Mouse (Mus musculus) midbrain, postnatal 0 days (tissue): ENCODE results near the gene Fen1. TPM values are rescaled to one million over a fixed set of nuclear protein-coding genes. Genes with fewer than 3 reads are reported as not detected.

Source experiments
- ATAC-seq: fragments of 200-750 bp; cut with Nextera tagmentation; 2 replicates; pipeline ENCODE4 v1.8.0; 2017; ENCODE audit warnings: moderate number of reproducible peaks, mild to moderate bottlenecking, moderate TSS enrichment, moderate library complexity; ENCODE audit not compliant: low FRiP score
- DNase-seq: peaks from one replicate; pipeline ENCODE4 v3.0.0-alpha.2; 2015; ENCODE audit warnings: low spot score
- H3K27ac ChIP-seq: fragments of 300-500 bp; sonication (generic); 2 replicates; pipeline ENCODE4 v1.5.1; 2014; ENCODE audit warnings: low read depth, mild to moderate bottlenecking, low read length, mixed read lengths
- H3K27me3 ChIP-seq: fragments of 300-500 bp; sonication (generic); 2 replicates; pipeline ENCODE4 v1.6.1; 2014; ENCODE audit warnings: low read length, control low read depth, mixed read lengths; ENCODE audit not compliant: insufficient read depth
- H3K36me3 ChIP-seq: fragments of 300-500 bp; sonication (generic); 2 replicates; pipeline ENCODE4 v1.6.1; 2014; ENCODE audit warnings: low read length, control low read depth, mixed read lengths; ENCODE audit not compliant: insufficient read depth
- H3K4me1 ChIP-seq: fragments of 300-500 bp; sonication (generic); 2 replicates; pipeline ENCODE4 v1.6.1; 2014; ENCODE audit warnings: mild to moderate bottlenecking, control low read depth, antibody characterized with exemption, low read length, mixed read lengths; ENCODE audit not compliant: insufficient read depth
- H3K4me2 ChIP-seq: fragments of 300-500 bp; sonication (generic); 2 replicates; pipeline ENCODE4 v1.6.1; 2014; ENCODE audit warnings: low read depth, mild to moderate bottlenecking, low read length, mixed read lengths; ENCODE audit not compliant: poor library complexity, severe bottlenecking
- H3K4me3 ChIP-seq: fragments of 300-500 bp; sonication (generic); 2 replicates; pipeline ENCODE4 v1.5.1; 2014; ENCODE audit warnings: low read depth, mild to moderate bottlenecking, low read length, moderate library complexity
- H3K9ac ChIP-seq: fragments of 300-500 bp; sonication (generic); replicated peaks from 2 replicates; pipeline ENCODE4 v1.6.1; 2014; ENCODE audit warnings: mild to moderate bottlenecking, low read length, moderate library complexity, mixed read lengths; ENCODE audit not compliant: poor library complexity, severe bottlenecking
- H3K9me3 ChIP-seq: fragments of 300-500 bp; sonication (generic); 2 replicates; pipeline ENCODE4 v1.6.1; 2016; ENCODE audit warnings: low read length, control low read depth
- CTCF ChIP-seq: IDR thresholded peaks from 2 replicates; pipeline ENCODE4 v1.5.1; 2016; ENCODE audit warnings: antibody characterized with exemption, mild to moderate bottlenecking
- WGBS: fragments of 180-500 bp; shearing (Covaris S2); extraction: QIAGEN DNeasy Blood & Tissue Kit; methylation state at CpG from one replicate; pipeline ENCODE4 v1.1.7; 2014; 5-methylcytosine and 5-hydroxymethylcytosine counted together
- polyA plus RNA-seq: library from polyadenylated mRNA; unstranded; fragments of >200 nt; fragmentation: Nextera tagmentation; extraction: Ambion mirVana; gene quantifications from 2 replicates; pipeline ENCODE4 v1.2.1, GENCODE M21; 2015
- total RNA-seq: library from RNA; depleted of rRNA; stranded (reverse); fragments of >200 nt; gene quantifications from 2 replicates; pipeline ENCODE4 v1.2.3, GENCODE M21; 2014

Fen1 gene
- total and polyA plus RNA-seq, 2 experiments from 2014 or later, result 19.8 to 20.5 TPM

- Histone ChIP-seq H3K4me3 (no peak overlapping the region), H3K9me3 (no peaks in the 10 kb centered on the region), H3K4me2 (no peak overlapping the region), H3K27ac (no peak overlapping the region), H3K4me1 (peaks cover 3% of the 10 kb centered on the region; the same call in 1 of the 2 replicates), H3K9ac (no peak overlapping the region), H3K27me3 (no peaks in the 10 kb centered on the region), H3K36me3 (peaks cover 52% of the 10 kb centered on the region)
- DNase-seq (no peak), ATAC-seq (no peak)
- 88% methylated on average over 2 of the region's 2 CpGs for WGBS
- no peak for TF ChIP-seq CTCF
Observed at GRCm38 (mm10) chr19:10198286-10198685, 5.7 kb downstream of the Fen1 start.

DNA sequence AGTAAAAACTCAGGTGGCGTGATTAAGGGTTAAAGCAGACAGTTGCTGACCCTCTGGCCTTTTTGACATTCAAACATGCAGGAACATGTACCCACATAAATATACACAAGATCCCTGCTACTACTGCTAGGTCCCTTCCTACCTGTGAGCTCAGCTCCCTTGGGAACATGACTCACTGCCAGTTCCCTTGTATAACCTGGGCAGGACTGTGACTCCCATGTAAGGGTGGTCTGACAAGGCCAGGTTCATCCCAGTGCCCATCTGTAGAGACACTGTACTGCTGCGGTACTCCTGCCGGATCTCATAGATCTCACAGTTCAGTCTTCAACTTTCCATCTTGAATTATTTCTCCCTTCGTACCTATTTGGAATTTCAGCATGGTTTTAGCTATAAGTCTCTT, 6.8 kb downstream of the Fen1 start:
- WGBS, result 90% methylated on average over 4 of the region's 4 CpGs
- Histone ChIP-seq H3K27ac (no peak overlapping the region), H3K27me3 (no peaks in the 10 kb centered on the region), H3K9ac (no peak overlapping the region), H3K4me3 (no peak overlapping the region), H3K4me1 (no peaks in the 10 kb centered on the region), H3K36me3 (peaks cover 63% of the 10 kb centered on the region), H3K4me2 (no peak overlapping the region), H3K9me3 (no peaks in the 10 kb centered on the region)
- no peak for TF ChIP-seq CTCF
- DNase-seq (no peak), ATAC-seq (no peak)

DNA sequence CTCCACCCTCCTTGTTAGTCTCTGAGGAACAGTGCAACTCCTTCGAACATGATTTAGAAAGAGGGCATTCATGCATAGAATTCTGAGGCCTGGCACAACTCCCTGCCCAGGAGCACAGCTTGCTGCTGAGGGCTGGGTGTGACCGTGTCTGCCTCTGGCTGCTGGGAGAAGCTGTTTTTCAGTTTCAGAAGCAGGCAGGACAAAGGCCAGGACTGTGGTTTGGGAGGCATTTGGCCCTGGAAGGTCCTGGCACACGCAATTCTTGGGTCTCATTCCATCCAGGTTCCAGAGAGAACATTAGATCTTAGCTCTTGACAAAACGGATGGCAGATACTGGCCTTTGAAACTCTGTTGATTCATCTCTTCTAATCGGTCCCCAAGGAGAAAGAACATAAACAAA, 8.7 kb downstream of the Fen1 start:
- 74% methylated on average over 5 of the region's 5 CpGs for WGBS
- no peak overlapping the region for H3K4me2 ChIP-seq
- no peak overlapping the region for H3K4me3 ChIP-seq
- DNase-seq, result no peak
- H3K9ac ChIP-seq, result no peak overlapping the region
- no peaks in the 10 kb centered on the region for H3K27me3 ChIP-seq
- H3K9me3 ChIP-seq, result no peaks in the 10 kb centered on the region
- H3K36me3 ChIP-seq, result peaks cover 54% of the 10 kb centered on the region
- TF ChIP-seq CTCF, result no peak
- no peak overlapping the region for H3K27ac ChIP-seq
- no peak for ATAC-seq
- H3K4me1 ChIP-seq, result no peaks in the 10 kb centered on the region

DNA sequence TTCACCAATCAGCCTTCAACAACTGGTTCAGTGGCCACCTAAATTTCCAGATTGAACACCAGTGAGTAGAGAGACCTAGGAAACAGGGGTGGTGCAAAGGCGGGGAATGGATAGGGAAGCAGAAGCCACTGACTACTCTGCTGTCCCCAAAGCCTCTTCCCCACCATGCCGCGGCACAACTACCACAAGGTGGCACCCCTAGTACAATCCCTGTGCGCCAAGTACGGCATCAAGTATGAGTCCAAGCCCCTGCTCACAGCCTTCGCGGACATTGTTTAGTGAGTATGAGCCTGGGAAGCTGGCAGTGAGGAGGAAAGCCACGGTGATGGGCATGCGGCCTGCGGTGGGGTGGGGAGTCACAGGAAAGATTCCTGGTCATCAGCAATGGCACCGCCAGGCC, 9.6 kb downstream of the Fen1 start:
- no peaks in the 10 kb centered on the region for H3K4me1 ChIP-seq
- 86% methylated on average over 11 of the region's 11 CpGs for WGBS
- no peak overlapping the region for H3K4me3 ChIP-seq
- no peak overlapping the region for H3K4me2 ChIP-seq
- peaks cover 50% of the 10 kb centered on the region for H3K36me3 ChIP-seq
- no peak overlapping the region for H3K27ac ChIP-seq
- no peaks in the 10 kb centered on the region for H3K27me3 ChIP-seq
- DNase-seq (no peak), ATAC-seq (no peak)
- no peak overlapping the region for H3K9ac ChIP-seq
- no peaks in the 10 kb centered on the region for H3K9me3 ChIP-seq
- peak; percentile 38 for TF ChIP-seq CTCF

- DNase-seq (no peak), ATAC-seq (no peak)
- no peak overlapping the region for H3K4me2 ChIP-seq
- no peak overlapping the region for H3K27ac ChIP-seq
- no peaks in the 10 kb centered on the region for H3K4me1 ChIP-seq
- H3K4me3 ChIP-seq, result no peak overlapping the region
- no peaks in the 10 kb centered on the region for H3K27me3 ChIP-seq
- TF ChIP-seq CTCF, result no peak
- peaks cover 59% of the 10 kb centered on the region for H3K36me3 ChIP-seq
- no peaks in the 10 kb centered on the region for H3K9me3 ChIP-seq
- 78% methylated on average over 7 of the region's 7 CpGs for WGBS
- H3K9ac ChIP-seq, result no peak overlapping the region
Observed at GRCm38 (mm10) chr19:10191326-10191725, 12.6 kb downstream of the Fen1 start.

DNA sequence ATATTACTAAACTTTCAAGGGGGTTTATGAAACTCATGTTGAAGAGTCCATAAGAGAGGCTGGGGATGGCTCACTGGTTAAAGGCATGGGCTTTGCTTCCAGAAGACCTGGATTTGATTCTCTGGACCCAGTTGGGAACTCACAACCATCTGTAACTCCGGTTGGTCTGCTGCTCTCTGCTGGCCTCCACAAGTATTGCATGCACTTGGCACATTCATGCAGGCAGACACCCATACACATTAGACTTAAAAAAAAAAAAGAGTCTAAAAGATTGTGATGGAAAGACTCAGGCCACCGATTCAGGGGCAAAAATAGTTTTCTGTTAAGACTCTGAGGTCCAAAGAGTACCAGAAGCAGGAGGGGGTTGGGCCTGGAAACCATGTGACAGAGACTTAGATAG, 13.2 kb downstream of the Fen1 start:
- Histone ChIP-seq H3K4me3 (no peak overlapping the region), H3K9me3 (no peaks in the 10 kb centered on the region), H3K4me1 (no peaks in the 10 kb centered on the region), H3K9ac (no peak overlapping the region), H3K27ac (no peak overlapping the region), H3K36me3 (peaks cover 59% of the 10 kb centered on the region), H3K4me2 (no peak overlapping the region), H3K27me3 (no peaks in the 10 kb centered on the region)
- 47% methylated on average over 2 of the region's 2 CpGs for WGBS
- ATAC-seq (no peak), DNase-seq (peak; percentile 80)
- peak; percentile 86 for TF ChIP-seq CTCF
